In the genomic region with DNA sequence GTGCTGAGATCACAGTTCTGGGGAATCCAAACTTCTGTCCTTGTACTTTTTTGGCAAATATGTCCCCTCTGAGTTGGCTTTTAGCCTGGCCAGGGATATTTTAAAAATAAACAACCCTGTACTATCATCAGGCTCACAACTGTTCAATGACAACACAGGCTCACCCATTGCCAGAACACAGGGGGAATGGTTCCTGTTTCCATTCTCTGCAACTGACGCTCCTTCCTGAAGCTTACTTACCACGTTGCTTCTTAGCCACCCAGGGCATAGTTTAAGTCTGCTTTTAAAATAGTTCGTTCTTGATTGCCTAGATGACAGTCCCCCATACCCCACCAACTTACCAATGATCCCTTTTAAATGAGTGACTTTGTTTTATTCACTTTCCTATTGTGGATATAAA, we compare ENCODE assay signal across 20 mouse cellular contexts.
A peak's percentile ranks its signal among the peaks of the same experiment; 100 is the strongest.
DNase-seq lines count a peak whose midpoint lies in the region; ATAC-seq lines count a peak whose summit lies in the region.
"Had no signal": no experiment of that assay in that cellular context is flagged by ENCODE, and none has a peak within 500 bp of the region (broad histone marks: within the 10 kb centered on the region; RNA-seq: fewer than 3 reads in every experiment).

No protein-coding gene starts in this region.

- DNase-seq in right cerebral cortex, adult 18-20 months, result no peak
- DNase-seq in ovary, postnatal 14 days (ENCODE audit: low spot score), result no peak
- DNase-seq in thymus, postnatal 10 days (ENCODE audit: low spot score in 2 of 2), result no peak
- DNase-seq: adrenal gland, adult 8-10 months; adrenal gland, postnatal 14 days; adrenal gland, postnatal 36 days; B cell, adult 2 months; cerebellum, adult 11-12 months; cerebellum, adult 2 months; cerebellum, adult 9-10 months; cerebellum, postnatal 10 days; cerebellum, postnatal 25 days; embryo, embryonic 11 days; forebrain, postnatal 0 days had no signal

- ATAC-seq in common myeloid progenitor, adult 5-6 weeks (replicated peaks; ENCODE audit: low read depth, poor library complexity, severe bottlenecking), result peak; percentile 73
- peak; percentile 47 to 49; a peak in 1 of 4 replicates for ATAC-seq in hematopoietic stem cell, adult 5-6 weeks (replicated peaks in 1 of 2; ENCODE audit: insufficient read depth in 1 of 2, low FRiP score in 2 of 2, low TSS enrichment in 1 of 2, low read depth in 1 of 2, poor library complexity in 2 of 2, severe bottlenecking in 2 of 2)
- ATAC-seq in megakaryocyte progenitor cell, adult 5-6 weeks (replicated peaks; ENCODE audit: poor library complexity), result peak; percentile 68
- ATAC-seq: activated CD4-positive, CD25-positive, alpha-beta regulatory T cell, adult 4 months; CD4-positive, CD25-positive, alpha-beta regulatory T cell, adult 4 months; forebrain, postnatal 0 days; Patski had no signal
